Mouse (Mus musculus) heart, embryonic 12.5 days (tissue): ENCODE measurements around the gene Pigr. TPM values are rescaled to one million over a fixed set of nuclear protein-coding genes. Genes with fewer than 3 reads are reported as not detected.

Experiments used
- ATAC-seq: fragments of 200-750 bp; cut with Nextera tagmentation; 2 replicates; pipeline ENCODE4 v1.8.0; 2017; ENCODE audit warnings: moderate TSS enrichment, moderate library complexity; ENCODE audit not compliant: insufficient number of reproducible peaks, low FRiP score
- H3K27ac ChIP-seq: fragments of 300-500 bp; sonication (generic); 2 replicates; pipeline ENCODE4 v1.5.1; 2016; ENCODE audit warnings: mild to moderate bottlenecking, moderate library complexity; ENCODE audit not compliant: poor library complexity, severe bottlenecking
- H3K27me3 ChIP-seq: fragments of 300-500 bp; sonication (generic); replicated peaks from 2 replicates; pipeline ENCODE4 v1.6.1; 2016; ENCODE audit warnings: mild to moderate bottlenecking, moderate library complexity
- H3K36me3 ChIP-seq: fragments of 300-500 bp; sonication (generic); 2 replicates; pipeline ENCODE4 v1.6.1; 2016; ENCODE audit warnings: mild to moderate bottlenecking, moderate library complexity
- H3K4me1 ChIP-seq: fragments of 300-500 bp; sonication (generic); replicated peaks from 2 replicates; pipeline ENCODE4 v1.6.1; 2016; ENCODE audit warnings: mild to moderate bottlenecking
- H3K4me2 ChIP-seq: fragments of 300-500 bp; sonication (generic); 2 replicates; pipeline ENCODE4 v1.6.1; 2016; ENCODE audit warnings: mild to moderate bottlenecking, moderate library complexity
- H3K4me3 ChIP-seq: fragments of 300-500 bp; sonication (generic); 2 replicates; pipeline ENCODE4 v1.5.1; 2016; ENCODE audit warnings: mild to moderate bottlenecking
- H3K9ac ChIP-seq: fragments of 300-500 bp; sonication (generic); 2 replicates; pipeline ENCODE4 v1.6.1; 2016; ENCODE audit warnings: mild to moderate bottlenecking, moderate library complexity
- H3K9me3 ChIP-seq: fragments of 300-500 bp; sonication (generic); replicated peaks from 2 replicates; pipeline ENCODE4 v1.6.1; 2016; ENCODE audit warnings: mild to moderate bottlenecking, moderate library complexity
- WGBS: fragments of 180-500 bp; shearing (Covaris S2); methylation state at CpG from one replicate; pipeline ENCODE4 v1.1.7; 2016; 5-methylcytosine and 5-hydroxymethylcytosine counted together
- polyA plus RNA-seq: library from polyadenylated mRNA; unstranded; fragments of >200 nt; fragmentation: Nextera tagmentation; extraction: Ambion mirVana; gene quantifications from 2 replicates; pipeline ENCODE4 v1.2.1, GENCODE M21; 2016

Pigr gene
- polyA plus RNA-seq, 1 experiment from 2014 or later = not detected

DNA sequence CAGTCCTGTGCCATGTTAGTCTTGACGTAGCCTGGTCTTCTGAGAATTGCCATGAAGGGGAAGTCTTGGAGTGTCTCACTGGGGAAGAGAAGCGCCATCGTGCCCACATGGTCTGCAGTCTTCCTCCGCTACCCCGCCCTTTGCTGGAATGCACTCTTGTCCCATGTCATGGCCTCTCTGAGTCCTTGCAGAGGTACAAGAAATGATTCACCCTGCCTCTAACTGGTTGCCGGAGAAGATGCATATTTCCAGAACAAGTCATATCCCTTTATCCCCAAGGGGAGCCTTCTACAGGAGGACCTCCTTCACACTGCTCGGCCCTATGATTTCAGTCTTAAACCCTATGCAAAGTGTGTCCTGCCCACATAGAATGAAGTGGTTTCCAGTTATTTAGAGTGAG is 53.4 kb downstream of the Pigr start:
- no peak overlapping the region for H3K27ac ChIP-seq
- H3K9me3 ChIP-seq = no peaks in the 10 kb centered on the region
- no peaks in the 10 kb centered on the region for H3K36me3 ChIP-seq
- no peak for ATAC-seq
- no peak overlapping the region for H3K4me2 ChIP-seq
- H3K4me1 ChIP-seq = peaks cover 6% of the 10 kb centered on the region
- no peak overlapping the region for H3K4me3 ChIP-seq
- H3K27me3 ChIP-seq = peaks cover 48% of the 10 kb centered on the region
- no peak overlapping the region for H3K9ac ChIP-seq
- WGBS = 80% methylated on average over 7 of the region's 7 CpGs

DNA sequence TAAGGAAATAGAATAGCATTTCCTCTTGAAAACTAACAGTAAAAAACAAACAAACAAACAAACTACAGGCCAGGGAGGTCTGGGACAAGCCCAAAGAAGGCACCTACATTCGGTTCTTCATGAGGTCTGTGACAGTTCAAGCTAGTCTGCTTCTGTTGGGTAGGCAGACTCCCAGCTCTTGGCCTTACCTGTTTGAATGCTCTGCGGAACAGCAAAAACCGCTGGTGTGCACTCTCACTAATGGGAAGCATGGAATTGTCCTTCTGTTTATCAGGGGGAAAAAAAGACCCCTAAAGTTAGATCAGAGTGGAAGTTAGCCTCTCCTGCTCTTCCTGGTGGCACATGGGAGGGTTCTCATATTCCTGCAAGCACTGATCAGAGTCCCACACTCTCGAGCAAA is 56.7 kb downstream of the Pigr start:
- peaks cover 3% of the 10 kb centered on the region for H3K4me1 ChIP-seq
- peaks cover 58% of the 10 kb centered on the region for H3K27me3 ChIP-seq
- 84% methylated on average over 4 of the region's 4 CpGs for WGBS
- H3K4me2 ChIP-seq = no peak overlapping the region
- no peak for ATAC-seq
- no peak overlapping the region for H3K9ac ChIP-seq
- no peak overlapping the region for H3K4me3 ChIP-seq
- H3K9me3 ChIP-seq = no peaks in the 10 kb centered on the region
- H3K36me3 ChIP-seq = no peaks in the 10 kb centered on the region
- H3K27ac ChIP-seq = no peak overlapping the region

DNA sequence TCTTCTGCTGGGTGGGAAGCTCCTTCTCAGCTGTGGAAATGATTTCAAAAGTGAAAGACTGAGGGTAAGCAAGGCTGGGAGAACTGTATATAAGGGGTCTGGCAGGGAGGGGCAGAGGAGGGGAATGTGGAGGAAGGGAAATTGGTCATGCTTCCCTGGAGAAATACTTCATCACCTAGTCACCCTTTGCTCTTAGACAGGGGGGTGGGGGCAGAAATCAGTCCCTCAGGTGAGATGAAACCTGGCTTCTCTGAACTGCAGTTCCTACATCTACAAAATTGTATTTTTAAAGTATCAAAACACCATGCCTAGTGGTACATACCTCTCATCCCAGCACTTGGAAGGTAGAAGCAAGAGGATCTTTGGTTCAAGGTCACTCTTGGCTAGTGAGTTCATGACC is 60.9 kb downstream of the Pigr start, which contains the start of gene Il24:
Il24 (minus strand) TSS at position 101 of the 400 bp plus-strand sequence.
- H3K36me3 ChIP-seq = no peaks in the 10 kb centered on the region
- H3K4me1 ChIP-seq = no peaks in the 10 kb centered on the region
- peaks cover 40% of the 10 kb centered on the region for H3K27me3 ChIP-seq
- H3K4me3 ChIP-seq = no peak within 1 kb of the TSS
- no peak within 1 kb of the TSS for H3K27ac ChIP-seq
- H3K9ac ChIP-seq = no peak within 1 kb of the TSS; the same call in 1 of the 2 replicates
- no peak within 1 kb of the TSS for H3K4me2 ChIP-seq
- ATAC-seq = no peak
- no peaks in the 10 kb centered on the region for H3K9me3 ChIP-seq

DNA sequence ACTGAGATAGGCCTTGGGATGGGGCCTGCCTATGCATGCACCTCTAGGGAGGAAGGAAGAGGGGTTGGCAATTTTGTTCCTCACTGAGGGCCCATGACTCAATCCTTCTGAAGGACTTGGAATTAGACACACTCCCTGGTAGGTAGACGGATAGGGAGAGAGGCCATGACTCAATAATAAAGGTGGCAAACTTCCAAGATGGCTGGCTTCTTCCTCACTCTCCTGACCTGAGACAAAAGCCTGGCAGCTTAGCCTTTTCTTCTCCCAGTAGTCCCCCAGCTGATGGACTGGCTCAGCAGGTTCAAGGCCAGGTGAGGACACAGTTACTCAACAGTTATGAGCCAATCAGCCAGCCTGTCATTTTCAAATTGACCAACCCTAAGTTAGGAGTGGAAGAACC is 66.0 kb downstream of the Pigr start:
- H3K9ac ChIP-seq = no peak overlapping the region

DNA sequence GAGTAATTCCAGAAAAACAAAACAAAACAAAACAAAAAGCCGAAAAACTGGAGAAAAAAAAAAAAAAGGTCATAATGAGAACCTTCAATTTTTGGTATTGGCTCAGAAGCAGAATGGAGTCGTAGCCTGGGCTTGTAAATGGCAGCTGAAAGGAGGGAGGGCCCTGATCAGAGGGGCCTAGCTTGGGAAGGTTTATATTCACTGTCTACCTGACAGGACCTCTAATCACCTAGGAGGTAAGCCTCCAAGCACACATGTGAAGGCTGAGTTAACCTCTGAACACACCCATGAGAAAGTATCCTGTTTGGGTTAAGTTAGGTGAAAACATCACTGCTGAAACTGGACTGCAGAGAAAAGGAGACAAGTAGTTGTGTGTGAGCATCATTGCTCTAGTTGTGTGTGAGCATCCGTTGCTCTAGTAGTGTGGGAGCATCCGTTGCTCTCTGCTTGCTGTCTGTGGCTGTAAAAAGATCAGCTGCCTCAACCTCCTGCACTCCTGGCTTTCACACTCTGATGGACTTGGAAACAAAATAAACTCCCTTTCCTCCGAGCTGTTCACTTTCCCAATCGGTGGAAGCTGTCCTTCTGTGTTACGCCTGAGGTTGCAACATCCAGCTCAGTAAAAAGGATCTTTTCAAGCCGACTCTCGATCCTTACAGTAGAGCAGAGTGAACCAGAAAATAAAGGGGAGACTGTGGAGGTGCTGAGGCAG is 67.0 kb downstream of the Pigr start:
- H3K36me3 ChIP-seq = no peaks in the 10 kb centered on the region
- 0 out of 2 replicates have a peak, but pooled peaks cover 4% of the 10 kb centered on the region for H3K27me3 ChIP-seq
- H3K9ac ChIP-seq = no peak overlapping the region
- no peak overlapping the region for H3K27ac ChIP-seq
- no peak overlapping the region for H3K4me2 ChIP-seq
- 72% methylated on average over 9 of the region's 9 CpGs for WGBS
- no peak overlapping the region for H3K4me3 ChIP-seq
- ATAC-seq = no peak
- H3K9me3 ChIP-seq = no peaks in the 10 kb centered on the region
- H3K4me1 ChIP-seq = no peaks in the 10 kb centered on the region

More for the DNA sequence above, 66.0 kb downstream of the Pigr start:
- no peaks in the 10 kb centered on the region for H3K9me3 ChIP-seq
- 73% methylated on average over 1 of the region's 1 CpGs for whole genome bisulfite sequencing
- no peaks in the 10 kb centered on the region for H3K4me1 ChIP-seq
- 0 out of 2 replicates have a peak, but pooled peaks cover 4% of the 10 kb centered on the region for H3K27me3 ChIP-seq
- H3K27ac ChIP-seq = no peak overlapping the region
- no peak for ATAC-seq
- H3K36me3 ChIP-seq = no peaks in the 10 kb centered on the region
- no peak overlapping the region for H3K4me2 ChIP-seq
- H3K4me3 ChIP-seq = no peak overlapping the region

DNA sequence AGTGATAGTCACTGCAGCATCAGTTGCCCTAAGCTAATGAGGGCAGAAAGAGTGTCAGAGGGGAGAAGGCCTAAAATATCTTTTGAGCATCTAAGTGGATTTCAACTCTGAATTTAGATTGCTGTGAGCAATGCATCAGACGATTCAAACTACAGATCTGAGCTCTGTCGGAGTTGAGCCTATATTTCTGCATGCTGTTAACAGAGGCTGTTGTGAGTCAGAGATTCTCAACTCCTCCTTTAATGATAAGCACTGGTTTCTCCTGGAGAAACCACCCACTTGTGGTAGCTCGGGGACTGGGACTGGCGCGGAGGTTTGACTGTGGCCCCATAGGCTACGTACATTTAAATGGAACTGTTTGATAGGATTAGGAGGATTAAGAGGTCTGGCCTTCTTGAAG is 68.0 kb downstream of the Pigr start:
- H3K27ac ChIP-seq = no peak overlapping the region
- no peaks in the 10 kb centered on the region for H3K36me3 ChIP-seq
- WGBS = 39% methylated on average over 6 of the region's 6 CpGs
- no peaks in the 10 kb centered on the region for H3K4me1 ChIP-seq
- H3K9ac ChIP-seq = no peak overlapping the region
- no peak for ATAC-seq
- H3K27me3 ChIP-seq = 0 out of 2 replicates have a peak, but pooled peaks cover 4% of the 10 kb centered on the region
- H3K4me3 ChIP-seq = no peak overlapping the region
- H3K4me2 ChIP-seq = no peak overlapping the region
- no peaks in the 10 kb centered on the region for H3K9me3 ChIP-seq

Other genes starting within 250 kb of the Pigr start
- not detected in 2 replicates for gene Zp3r, start 197.1 kb upstream of the Pigr start, polyA plus RNA-seq
- gene C4bp, start 165.1 kb upstream of the Pigr start, polyA plus RNA-seq = not detected in 2 replicates
- not detected in 2 replicates for gene Gm29427, start 110.9 kb upstream of the Pigr start, polyA plus RNA-seq
- 8.8 and 9.9 TPM in 2 replicates for gene Yod1, start 109.4 kb upstream of the Pigr start, polyA plus RNA-seq
- 8.4 and 9.0 TPM in 2 replicates for gene Pfkfb2, start 97.4 kb upstream of the Pigr start, polyA plus RNA-seq
- 0.68 and 0.82 TPM in 2 replicates for gene AA986860, start 94.7 kb upstream of the Pigr start, polyA plus RNA-seq
- 0.15 and 0.21 TPM in 2 replicates for gene Fcamr, start 25.8 kb upstream of the Pigr start, polyA plus RNA-seq
- 1.1 and 1.3 TPM in 2 replicates for gene Fcmr, start 39.0 kb downstream of the Pigr start, polyA plus RNA-seq
- gene Il24, start 60.8 kb downstream of the Pigr start, polyA plus RNA-seq = not detected in 2 replicates
- not detected in 2 replicates for gene Il20, start 84.8 kb downstream of the Pigr start, polyA plus RNA-seq
- gene Il19, start 113.4 kb downstream of the Pigr start, polyA plus RNA-seq = not detected in 2 replicates
- not detected in 2 replicates for gene Il10, start 193.2 kb downstream of the Pigr start, polyA plus RNA-seq